Mouse (Mus musculus) urinary bladder, postnatal 36 days (tissue): ENCODE data around the gene Cdkl2.

ENCODE experiments used
- DNase-seq, 2 experiments: peaks; one replicate each; pipeline ENCODE4 v3.0.0; 2022; ENCODE audit warnings: low spot score in 2 of 2, mixed read lengths in 1 of 2

Cdkl2 gene

DNA sequence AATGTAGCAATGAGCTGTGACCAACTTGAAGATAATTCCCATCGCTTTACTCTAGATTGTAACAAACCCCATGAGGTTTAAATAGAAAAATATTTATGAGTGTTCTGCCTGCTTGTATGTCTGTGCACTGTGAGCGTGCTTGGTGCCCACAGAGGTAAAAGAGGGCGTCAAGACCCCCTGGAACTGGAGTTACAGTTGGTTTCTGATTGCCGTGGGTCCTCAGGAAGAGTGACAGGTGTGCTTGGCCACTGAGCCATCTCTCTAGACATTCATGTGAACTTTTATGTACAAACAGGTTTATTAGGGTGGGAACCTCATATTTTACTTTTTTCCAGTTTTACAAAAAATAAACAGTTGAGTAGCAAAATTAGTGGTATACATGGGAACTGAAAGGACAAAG lies at the start of gene Cdkl2:
Gene Cdkl2, minus strand, starts transcription at position 101 of the 400 bp plus-strand sequence.
- no peak for DNase-seq

DNA sequence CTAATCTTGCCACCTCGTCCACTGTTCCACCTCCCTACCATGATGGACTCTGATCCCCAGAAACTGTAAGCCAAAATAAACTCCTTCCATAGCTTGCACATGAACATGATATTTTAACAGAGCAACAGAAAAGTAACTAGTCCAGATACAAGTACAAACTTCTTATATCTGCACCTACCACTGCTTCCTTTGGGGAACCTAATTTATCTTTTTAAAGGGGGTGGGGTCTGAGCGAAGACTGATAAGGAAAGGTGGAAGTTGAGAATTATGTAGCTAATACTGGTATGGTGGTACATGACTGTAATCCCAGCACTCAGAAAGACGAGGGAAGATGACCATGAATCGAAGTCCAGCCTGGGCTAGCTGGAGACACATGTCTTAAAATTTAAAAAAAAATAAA lies 43.8 kb upstream of the Cdkl2 start:
- no peak for DNase-seq

DNA sequence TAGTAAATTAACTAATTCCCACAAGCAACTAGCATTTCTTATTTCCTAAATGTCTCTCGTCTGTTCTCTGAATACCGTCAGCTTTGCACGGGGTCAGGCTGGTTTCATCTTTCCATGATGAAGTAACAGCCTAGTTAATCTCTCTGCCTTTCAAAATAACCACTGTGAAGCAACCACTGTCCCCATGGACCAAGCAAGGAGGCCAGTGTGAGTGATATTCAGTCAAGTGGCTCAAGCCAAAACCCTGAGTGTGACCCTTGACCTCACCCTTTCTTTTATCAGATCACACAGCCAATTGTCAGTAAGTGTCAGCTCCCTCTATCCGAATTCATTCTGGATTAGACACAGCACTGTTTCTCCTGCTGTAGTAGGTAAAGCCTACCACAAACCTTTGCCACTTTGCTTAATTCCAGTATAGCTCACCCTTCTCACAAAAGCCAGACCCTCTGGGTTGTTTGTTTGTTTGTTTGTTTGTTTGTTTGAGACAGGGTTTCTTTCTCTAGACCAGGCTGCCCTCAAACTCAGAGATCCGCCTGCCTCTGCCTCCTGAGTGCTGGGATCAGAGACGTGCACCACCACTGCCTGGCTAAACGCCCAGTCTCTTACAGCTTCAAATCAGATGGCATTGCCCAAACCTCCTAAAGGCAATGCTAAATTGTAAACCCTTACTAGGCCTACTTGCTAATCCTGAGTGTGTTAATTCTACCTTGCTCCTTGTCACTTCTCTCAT lies 42.3 kb upstream of the Cdkl2 start:
- peak in 1 of 2 experiments; percentile 39 for DNase-seq

DNA sequence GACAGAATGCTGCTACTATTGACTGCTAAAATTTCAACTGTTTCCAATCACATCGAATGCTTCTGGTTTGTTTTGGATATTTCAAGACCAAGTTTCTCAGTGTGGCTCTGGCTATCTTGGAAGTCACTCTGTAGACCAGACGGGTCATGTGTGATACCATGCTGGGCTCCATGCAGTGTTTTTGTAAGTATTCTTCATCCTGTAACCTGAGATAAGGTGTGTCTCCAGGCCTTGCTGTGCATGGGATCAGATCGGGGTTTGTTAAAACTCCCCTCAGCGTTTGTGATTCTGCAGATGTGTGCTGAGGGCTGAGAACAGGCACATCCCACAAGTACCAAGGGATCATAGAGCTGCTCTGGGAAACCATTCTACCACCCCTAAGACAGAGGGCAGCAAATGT lies 41.6 kb upstream of the Cdkl2 start:
- DNase-seq: no peak

DNA sequence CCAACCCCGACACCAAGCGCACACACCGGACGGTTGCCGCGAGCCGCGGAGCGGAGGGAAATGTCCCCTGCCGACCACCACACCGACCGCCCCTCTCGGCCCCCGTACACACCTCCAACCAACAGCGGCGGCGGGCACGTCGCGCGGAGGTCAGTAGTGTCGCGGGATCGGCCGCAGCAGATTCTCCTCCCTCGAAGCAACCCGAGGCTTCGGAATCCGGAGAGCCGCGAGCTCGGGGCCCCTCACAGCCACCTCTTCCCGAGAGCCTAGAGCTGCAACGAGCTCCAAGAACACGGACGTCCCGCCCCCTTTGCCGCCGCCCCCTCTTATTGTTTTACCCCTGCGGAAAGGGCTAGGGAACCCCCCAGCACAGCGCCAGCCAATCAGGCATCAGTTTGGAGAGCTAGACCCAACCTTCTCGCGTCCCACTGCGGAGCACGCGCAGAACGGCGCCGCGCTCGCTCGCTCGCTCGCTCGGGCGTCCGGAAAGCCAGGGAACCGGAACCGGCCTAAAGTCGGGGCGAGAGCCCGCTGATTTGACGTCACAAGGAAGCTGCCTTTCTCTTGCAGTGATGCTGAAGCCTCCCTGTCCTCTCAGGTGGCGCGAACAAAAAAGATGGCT lies 39.8 kb upstream of the Cdkl2 start, which contains the start of gene G3bp2:
Gene G3bp2, minus strand, starts transcription at position 303 of the 622 bp plus-strand sequence.
- DNase-seq: peak; percentile 97 to 98

DNA sequence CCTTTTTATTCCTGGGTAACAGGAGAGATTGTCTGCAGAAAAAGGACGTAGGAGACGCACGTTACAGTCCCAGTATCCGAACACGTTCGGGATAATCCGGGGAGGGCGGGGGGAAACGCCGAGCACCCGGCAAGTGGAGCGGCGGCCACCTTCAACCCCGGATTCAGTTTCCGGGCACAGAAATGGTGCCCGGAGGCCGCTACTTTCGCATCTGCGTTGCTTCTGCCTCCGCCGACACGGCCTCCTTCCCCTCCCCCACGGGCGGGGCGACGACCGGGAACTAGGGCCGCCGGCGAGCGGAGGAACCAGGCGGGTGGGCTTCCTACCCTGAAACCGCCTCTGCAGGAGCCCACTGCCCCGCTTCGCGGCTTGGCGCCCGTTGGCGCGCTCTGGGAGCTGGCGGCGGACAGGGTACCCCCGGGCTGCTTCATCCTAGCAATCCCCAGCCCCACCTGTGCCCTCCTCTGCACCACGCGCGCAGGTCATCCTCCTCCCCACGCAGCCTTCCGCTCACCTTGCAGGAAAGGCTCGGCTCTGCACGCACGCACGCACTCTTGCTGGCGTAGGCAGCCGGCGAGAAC lies 39.2 kb upstream of the Cdkl2 start:
- DNase-seq: peak; percentile 58 to 65

DNA sequence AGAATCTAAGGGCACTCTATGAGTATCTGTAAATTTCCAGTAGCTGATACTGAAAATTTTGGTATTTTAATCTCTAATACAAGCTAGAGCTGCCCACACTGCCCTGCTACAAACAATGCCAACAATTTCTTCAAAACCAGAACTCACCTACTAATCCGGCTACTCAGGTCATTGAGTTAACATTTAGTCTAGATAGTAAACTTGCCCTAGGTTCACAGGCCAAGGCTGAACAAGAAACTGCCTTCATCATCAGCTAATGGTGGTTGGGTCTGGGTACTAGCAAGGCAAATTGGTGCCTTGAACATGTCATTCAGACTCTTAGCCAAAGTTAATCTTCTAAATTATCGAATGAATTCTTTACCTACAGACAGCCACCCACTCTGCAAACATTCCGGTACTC lies 37.6 kb upstream of the Cdkl2 start:
- no peak for DNase-seq

DNA sequence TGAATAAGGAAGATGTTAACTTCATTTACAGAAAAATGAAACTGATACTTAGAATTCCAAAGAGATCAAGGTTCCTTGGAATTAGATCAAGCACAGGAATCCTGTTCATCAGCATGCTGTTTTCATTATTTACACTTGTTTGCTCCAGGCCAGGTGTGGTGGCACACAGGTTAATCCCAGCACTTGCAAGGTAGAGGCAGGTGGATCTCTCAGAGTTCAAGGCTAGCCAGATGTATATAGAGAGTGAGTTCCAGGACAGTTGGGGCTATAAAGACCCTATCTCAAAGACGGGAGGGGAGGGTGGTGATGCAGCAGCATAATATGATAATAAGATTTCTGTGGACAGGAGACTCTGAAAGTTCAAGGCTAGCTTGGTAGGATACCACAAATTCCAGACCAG lies 36.7 kb upstream of the Cdkl2 start:
- DNase-seq: no peak

DNA sequence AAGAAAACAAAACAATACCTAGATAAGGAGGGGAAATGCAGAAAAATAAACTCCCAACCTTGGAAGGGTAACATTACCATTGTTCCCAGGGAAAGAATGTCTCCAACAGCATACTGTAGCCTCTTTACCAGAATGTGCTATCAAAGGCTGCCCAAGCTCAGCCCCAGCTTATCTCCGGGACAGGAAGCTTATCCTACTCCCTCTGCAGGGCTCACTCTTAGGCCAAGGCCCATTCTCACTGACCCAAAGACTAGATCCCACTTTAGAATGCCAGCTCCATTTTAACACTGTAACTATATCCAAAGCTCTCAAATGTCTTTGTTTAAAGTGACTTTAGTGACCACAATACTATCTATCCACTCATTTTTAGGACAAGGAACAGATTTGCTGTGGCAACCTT lies 35.6 kb upstream of the Cdkl2 start:
- DNase-seq: no peak

DNA sequence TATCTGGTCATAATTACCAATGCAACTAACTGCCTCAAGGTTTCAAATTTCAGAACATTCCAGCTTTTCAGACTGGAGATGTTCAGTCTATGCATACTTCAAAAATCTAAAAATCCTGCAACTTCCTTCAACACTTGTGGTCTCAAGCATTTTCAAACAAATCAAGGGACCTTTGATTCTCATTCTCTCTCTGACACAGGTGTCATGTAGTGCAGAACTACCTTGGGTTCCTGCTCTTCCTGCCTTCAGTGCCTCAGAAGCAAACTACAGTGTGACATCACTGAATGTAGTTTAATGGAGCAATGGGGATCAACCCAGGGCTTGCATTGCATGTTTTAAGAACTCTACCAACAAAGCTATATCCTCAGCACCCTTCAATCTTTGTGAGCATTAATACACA lies 35.1 kb upstream of the Cdkl2 start:
- DNase-seq: no peak

DNA sequence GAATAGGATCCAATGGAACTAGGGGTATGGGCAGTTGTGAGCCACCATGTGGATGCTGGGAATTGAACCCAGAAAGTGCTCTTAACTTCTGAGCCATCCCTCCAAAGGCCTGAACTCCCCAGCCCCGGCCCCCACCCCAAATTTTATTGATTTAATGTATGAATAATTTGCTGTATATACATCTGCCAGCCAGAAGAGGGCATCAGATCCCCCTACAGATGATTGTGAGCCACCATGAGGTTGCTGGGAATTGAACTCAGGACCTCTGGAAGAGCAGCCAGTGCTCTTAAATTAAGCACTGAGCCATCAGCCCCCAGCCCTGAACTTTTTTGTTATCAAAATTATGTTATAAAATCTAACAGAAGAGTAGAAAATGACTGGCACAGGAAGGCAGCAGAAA lies 32.6 kb upstream of the Cdkl2 start:
- no peak for DNase-seq

DNA sequence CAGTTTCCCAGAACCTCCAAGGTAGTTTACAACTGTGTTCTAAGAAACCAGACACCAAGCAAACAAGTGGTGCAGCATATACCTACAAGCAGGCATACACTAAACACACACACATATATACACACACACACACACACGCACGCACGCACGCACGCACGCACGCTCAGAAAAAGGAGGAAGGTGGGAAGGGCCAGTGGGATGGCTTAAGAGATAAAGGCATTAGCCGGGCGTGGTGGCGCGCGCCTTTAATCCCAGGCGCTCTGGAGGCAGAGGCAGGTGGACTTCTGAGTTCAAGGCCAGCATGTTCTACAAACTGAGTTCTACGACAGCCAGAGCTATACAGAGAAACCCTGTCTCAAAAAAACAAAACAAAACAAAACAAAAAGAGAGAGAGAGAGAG lies 30.4 kb upstream of the Cdkl2 start:
- DNase-seq: no peak

DNA sequence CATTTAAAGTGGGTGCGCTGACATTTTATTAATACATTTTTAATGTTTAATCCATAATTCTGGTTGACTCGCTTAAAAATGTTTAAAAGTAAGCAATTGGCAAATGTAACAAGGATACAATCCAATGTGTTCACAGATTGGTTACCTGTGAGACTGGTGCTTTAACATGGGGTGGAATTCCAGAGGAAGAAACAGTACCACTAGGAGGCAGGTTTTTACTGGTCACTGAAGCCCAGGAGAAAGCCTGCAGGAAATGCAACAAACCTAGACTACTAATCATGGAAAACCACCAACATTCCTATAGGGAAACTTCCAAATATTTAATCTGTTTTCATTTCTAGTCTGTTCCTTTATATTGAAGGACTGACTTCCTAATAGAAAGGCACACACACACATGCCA lies 19.5 kb upstream of the Cdkl2 start:
- no peak for DNase-seq

DNA sequence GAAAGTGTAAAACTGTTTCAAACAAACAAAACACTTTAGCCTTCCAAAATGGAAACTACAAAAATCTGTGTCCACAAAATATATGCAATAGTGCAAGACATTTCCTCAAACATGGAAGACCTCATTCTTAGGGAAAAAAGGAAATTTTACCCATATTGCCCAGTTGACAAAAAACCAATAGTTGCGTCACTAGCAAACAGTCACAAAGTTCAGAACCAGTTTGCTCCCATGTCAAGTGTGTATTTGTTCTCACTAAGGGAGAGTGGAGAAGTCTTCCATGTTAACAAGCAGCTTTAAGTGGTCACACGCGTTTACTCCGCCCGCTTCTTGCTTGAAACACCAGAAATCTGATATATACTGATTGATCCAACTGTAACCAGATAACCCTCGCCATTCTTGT lies 9.2 kb upstream of the Cdkl2 start:
- no peak for DNase-seq

DNA sequence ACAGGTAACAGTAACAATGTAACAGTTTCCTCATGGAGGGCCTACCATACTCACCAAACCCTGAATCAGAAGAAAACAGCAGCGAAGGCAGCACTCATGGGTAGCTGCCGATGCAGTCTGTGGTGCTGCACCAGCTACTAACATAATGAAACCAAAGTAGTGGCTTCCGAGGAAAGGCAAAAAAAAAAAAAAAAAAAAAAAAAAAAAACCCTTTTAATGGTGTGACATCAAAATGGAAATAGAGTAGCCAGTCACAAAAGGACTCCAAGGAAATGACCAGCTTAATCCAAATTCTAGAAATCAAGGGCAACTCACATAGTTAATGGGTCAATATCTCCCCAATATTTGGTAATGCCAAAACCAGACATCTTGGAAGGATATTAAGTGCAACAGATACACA lies 6.7 kb upstream of the Cdkl2 start:
- DNase-seq: no peak

DNA sequence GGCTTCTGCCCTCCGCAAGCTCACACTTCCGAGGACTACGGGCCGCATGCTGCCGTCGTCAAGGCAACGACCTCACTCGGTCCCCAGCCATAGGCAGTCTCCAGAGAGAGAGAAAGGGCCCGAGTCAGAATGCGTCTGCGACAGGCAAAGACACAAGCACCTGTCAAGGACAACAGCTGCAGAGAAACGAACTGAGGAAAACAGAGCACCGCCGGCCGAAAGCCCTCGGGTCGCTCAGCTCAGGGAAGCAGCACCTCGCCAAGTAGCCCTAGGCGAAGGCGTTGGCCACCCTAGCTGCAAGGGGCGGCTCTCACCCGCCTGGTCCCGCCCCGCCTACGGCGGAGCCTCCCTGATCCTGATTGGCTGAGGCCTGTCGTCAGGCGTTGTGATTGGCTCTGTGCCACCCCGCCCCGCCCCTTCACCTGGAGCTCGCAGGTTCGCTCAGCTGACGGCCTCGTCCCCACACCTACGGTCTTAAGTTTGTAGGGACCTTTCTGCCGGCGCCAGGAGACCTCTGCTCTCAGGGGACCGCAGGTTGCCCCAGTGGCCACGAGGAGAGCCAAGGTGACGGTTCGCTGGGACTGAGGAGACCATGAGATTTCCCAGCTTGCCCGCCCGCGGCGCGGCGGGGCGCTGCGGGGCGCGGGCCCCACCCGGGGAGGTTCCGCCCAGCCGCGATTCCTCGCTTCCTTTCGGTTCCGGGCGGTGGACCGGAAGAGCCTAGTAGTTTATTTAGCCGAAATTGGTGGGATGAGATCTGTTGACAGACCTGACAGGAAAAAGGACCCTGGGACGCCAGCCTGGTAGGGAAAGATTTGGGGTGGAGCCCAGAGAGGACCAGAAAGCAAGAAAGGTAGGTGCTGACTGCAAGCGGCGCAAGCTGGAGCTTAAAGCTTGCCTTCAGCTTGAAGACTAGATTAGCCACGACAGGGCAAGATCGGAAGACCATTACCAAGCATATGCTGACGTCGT lies 1.0 kb downstream of the Cdkl2 start:
- DNase-seq: peak; percentile 92 to 96

DNA sequence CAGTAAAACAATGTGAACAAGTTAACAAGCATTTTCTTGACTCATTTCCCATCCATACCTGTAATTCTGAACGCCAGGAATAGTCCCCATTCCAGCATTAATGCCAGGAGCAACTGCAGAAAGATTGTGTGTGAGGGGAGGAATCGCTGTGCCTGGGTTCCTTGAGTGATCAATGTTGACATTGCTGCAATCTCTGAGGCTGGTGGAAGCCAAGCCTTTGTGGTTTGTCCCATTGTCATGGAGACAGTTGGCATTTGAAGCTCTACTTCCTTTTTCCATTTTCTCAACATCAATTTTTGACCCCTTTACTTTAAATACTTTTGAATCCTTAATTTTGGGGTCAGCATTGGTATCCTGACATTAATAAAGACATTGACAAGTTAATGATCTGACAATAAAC lies 23.7 kb downstream of the Cdkl2 start:
- DNase-seq: no peak

DNA sequence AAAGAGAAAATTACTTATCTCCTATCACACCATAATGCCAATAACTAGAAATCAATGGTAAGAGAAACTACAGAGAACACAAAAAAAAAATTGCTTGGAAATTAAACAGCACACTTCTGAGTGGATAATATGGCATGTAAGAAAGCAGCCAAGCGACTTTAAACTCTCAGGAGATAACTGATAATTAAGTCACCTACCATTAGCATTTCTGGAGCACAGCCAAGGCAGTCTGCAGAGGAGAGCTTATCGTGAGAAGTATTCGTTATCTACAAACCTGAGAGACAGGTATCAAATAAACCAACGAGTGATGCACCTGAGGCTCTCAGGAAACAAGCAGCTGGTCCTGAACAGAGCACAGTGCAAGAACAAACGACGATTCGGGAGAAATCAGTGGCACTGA lies 31.9 kb downstream of the Cdkl2 start:
- no peak for DNase-seq

DNA sequence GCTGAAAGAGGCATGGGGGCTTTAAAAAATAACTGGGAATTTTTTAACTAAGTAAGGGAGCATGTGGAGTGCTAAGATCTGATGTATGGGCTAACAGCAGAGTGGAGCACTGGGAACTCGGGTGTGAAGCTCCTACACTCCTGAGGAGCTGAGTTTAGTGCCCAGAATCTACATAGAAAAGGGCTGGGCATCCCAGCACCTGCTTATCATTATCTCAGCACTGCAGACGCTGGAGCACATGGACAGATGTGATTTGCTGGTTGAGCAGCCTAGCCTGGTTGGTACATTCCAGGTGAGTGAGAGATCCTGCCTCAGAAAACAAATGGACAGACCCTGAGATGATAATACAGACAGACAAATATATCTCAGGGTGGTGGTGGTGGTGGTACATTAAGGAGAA lies 33.9 kb downstream of the Cdkl2 start:
- DNase-seq: no peak

DNA sequence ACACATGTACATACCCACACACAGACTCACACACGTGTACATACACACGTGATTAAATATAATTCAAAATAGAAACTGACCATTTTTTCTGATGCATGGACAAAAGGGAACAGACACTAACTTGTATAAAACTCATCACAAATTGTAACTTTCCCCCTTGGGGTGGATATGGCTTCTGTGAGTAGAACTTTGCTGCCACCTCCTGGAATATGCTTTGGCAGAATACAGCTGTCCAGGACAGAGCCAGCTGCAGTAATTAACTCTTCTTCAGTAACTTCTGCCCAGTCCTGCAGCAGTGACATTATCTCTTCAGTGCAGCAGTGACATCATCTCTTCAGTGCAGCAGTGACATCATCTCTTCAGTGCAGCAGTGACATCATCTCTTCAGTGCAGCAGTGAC lies 40.7 kb downstream of the Cdkl2 start:
- DNase-seq: peak in 1 of 2 experiments; percentile 4

DNA sequence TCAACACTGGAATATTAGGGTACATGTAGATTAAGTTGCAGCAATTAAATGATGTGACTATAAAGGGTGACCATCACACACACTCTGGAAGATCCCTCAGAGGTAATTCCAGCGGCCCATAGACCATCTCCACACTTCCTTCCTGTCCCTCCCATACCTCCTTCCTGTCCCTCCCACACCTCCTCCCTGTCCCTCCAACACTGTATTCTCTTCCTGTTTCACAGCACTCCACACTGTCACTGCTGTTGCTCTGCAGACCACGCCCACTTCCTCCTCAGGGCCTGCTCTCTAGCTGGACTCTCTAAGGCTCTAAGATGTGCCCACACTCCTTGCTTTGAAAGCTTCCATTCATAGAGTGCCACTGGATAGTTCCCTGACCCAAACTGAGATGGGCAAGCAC lies 42.9 kb downstream of the Cdkl2 start:
- DNase-seq: no peak

DNA sequence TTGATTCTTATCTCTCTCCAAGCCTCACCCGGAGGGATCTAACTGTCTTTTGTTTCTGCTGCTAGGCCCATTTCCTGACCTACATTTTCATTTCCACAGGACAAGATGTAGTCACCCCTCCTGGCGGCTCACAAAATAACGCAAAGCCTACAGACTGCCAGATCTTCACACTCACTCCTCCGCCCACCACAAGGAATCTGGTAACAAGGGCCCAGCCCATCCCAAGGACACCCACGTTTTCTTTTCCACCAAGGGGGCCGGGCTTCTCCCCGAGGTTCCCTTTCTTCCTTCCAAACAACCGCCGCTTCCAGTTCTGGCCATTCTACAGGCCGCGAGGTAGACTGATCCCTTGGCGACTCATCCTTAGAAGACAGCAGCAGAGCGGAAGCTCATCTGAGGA lies 49.1 kb downstream of the Cdkl2 start:
- no peak for DNase-seq
